Mouse (Mus musculus) hindbrain, embryonic 10.5 days (tissue): Measurements from ENCODE around the gene BC067074. TPM values are rescaled to one million over a fixed set of nuclear protein-coding genes. Genes with fewer than 3 reads are reported as not detected.

Source experiments
- DNase-seq: peaks from one replicate; pipeline ENCODE4 v3.0.0-alpha.2; 2017; ENCODE audit warnings: low spot score
- H3K27ac ChIP-seq: fragments of 300-500 bp; sonication (generic); 2 replicates; pipeline ENCODE4 v1.5.1; 2016; ENCODE audit warnings: mild to moderate bottlenecking, moderate library complexity
- H3K27me3 ChIP-seq: fragments of 300-500 bp; sonication (generic); 2 replicates; pipeline ENCODE4 v1.6.1; 2016; ENCODE audit warnings: mild to moderate bottlenecking; ENCODE audit not compliant: poor library complexity, insufficient read depth, severe bottlenecking
- H3K36me3 ChIP-seq: fragments of 300-500 bp; sonication (generic); 2 replicates; pipeline ENCODE4 v1.6.1; 2016; ENCODE audit warnings: mild to moderate bottlenecking, moderate library complexity
- H3K4me1 ChIP-seq: fragments of 300-500 bp; sonication (generic); replicated peaks from 2 replicates; pipeline ENCODE4 v1.6.1; 2016; ENCODE audit warnings: mild to moderate bottlenecking
- H3K4me3 ChIP-seq: fragments of 300-500 bp; sonication (generic); 2 replicates; pipeline ENCODE4 v1.5.1; 2016; ENCODE audit warnings: mild to moderate bottlenecking, moderate library complexity
- H3K9me3 ChIP-seq: fragments of 300-500 bp; sonication (generic); 2 replicates; pipeline ENCODE4 v1.6.1; 2016; ENCODE audit warnings: mild to moderate bottlenecking, moderate library complexity
- WGBS: fragments of 180-500 bp; shearing (Covaris S2); methylation state at CpG from one replicate; pipeline ENCODE4 v1.1.7; 2016; 5-methylcytosine and 5-hydroxymethylcytosine counted together
- polyA plus RNA-seq: library from polyadenylated mRNA; unstranded; fragments of >200 nt; fragmentation: Nextera tagmentation; extraction: Ambion mirVana; gene quantifications from 2 replicates; pipeline ENCODE4 v1.2.1, GENCODE M21; 2016

Gene BC067074
- polyA plus RNA-seq, 1 experiment from 2014 or later, result 1.8 TPM

DNA sequence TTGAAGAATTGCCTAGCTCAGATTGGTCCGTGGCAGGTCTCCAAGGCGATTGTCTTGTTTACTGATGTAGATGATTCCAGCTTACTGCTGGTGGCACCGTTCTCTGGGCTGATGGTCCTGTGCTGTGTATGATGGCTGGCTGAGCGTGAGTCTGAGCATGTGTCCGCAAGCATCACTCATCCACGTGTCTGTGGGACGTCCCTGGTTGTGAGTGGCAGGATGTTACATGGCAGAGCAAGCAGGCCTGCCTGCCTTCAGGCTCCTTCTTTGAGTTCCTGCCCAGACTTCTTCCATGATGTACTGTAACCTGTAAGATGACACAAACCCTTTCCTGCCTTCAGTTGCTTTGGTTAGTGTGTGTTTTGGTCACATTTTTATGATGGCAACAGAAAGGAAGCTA, 5.8 kb upstream of the BC067074 start:
- H3K4me1 ChIP-seq, result no peaks in the 10 kb centered on the region
- H3K27ac ChIP-seq, result no peak overlapping the region
- H3K27me3 ChIP-seq, result peaks cover 13% of the 10 kb centered on the region
- H3K4me3 ChIP-seq, result no peak overlapping the region
- no peak for DNase-seq
- no peaks in the 10 kb centered on the region for H3K9me3 ChIP-seq
- no peaks in the 10 kb centered on the region for H3K36me3 ChIP-seq
- WGBS, result 88% methylated on average over 7 of the region's 7 CpGs

DNA sequence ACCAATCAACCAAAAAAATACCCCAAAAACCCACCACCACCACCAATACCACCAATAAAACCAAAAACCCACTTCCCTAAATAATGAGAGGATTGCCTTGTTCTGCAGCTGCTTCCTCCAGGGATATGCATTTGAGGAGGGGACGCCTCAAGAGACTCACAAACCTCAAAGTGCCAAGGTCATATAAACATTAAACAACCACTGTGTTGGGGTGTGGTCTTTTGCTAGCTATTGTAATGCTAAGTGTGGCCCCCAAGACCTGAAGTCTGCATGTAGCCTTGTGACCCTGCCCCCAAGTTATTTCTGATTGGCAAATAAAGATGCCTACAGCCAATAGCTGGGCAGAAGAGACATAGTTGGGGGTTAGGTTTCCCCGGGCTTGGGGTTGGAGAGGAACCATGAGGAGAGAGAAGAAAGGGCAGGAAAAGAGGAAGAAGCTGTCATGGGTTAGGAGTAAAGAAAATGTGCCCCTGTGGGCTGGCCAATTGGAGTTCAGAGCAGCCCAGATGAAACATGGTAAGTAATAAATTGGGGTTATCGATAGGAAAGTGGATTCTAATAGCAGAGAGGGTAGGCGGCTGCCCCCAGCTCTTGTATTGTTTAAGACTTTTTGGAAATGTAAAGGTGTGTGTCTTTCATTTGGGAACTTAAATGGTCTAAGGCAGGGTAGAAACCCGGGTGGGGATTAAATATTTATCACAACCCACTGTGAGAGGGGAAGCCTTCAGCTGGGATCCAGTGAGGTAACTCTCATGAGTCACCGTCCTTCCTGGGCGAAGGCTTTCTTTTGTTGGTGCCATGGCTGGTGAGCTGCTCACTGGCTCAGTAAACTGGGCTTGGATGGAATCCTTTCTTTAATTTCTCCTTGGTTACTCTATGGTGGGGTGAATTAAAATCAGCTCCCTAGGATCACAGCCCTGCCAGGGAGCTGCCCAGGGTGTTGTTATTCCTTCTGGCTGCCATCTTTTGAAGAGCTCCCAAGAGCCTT, 4.5 kb upstream of the BC067074 start:
- H3K36me3 ChIP-seq, result no peaks in the 10 kb centered on the region
- H3K4me1 ChIP-seq, result peaks cover 8% of the 10 kb centered on the region
- H3K27ac ChIP-seq, result no peak overlapping the region
- 82% methylated on average over 7 of the region's 7 CpGs for WGBS
- peaks cover 26% of the 10 kb centered on the region for H3K27me3 ChIP-seq
- peak; percentile 1 for DNase-seq
- no peaks in the 10 kb centered on the region for H3K9me3 ChIP-seq
- H3K4me3 ChIP-seq, result no peak overlapping the region

- Histone ChIP-seq H3K4me3 (no peak overlapping the region), H3K27me3 (peaks cover 39% of the 10 kb centered on the region), H3K4me1 (peaks cover 8% of the 10 kb centered on the region), H3K36me3 (no peaks in the 10 kb centered on the region), H3K27ac (no peak overlapping the region), H3K9me3 (no peaks in the 10 kb centered on the region)
- WGBS, result 84% methylated on average over 4 of the region's 4 CpGs
- no peak for DNase-seq
Observed at GRCm38 (mm10) chr13:113289760-113290159, 3.2 kb upstream of the BC067074 start.

- H3K9me3 ChIP-seq, result no peaks in the 10 kb centered on the region
- H3K4me3 ChIP-seq, result no peak overlapping the region
- DNase-seq, result peak; percentile 1
- H3K36me3 ChIP-seq, result no peaks in the 10 kb centered on the region
- peaks cover 8% of the 10 kb centered on the region for H3K4me1 ChIP-seq
- H3K27ac ChIP-seq, result no peak overlapping the region
- 93% methylated on average over 8 of the region's 8 CpGs for WGBS
- H3K27me3 ChIP-seq, result peaks cover 41% of the 10 kb centered on the region
Observed at GRCm38 (mm10) chr13:113292001-113292400, 958 bp upstream of the BC067074 start.

- H3K4me1 ChIP-seq, result peaks cover 8% of the 10 kb centered on the region
- 61% methylated on average over 11 of the region's 11 CpGs for WGBS
- no peaks in the 10 kb centered on the region for H3K36me3 ChIP-seq
- peaks cover 41% of the 10 kb centered on the region for H3K27me3 ChIP-seq
- no peaks in the 10 kb centered on the region for H3K9me3 ChIP-seq
- H3K27ac ChIP-seq, result no peak overlapping the region
- H3K4me3 ChIP-seq, result peak overlapping the region; percentile 78
- peak; percentile 2 for DNase-seq
Observed at GRCm38 (mm10) chr13:113293707-113294432, 911 bp downstream of the BC067074 start.

DNA sequence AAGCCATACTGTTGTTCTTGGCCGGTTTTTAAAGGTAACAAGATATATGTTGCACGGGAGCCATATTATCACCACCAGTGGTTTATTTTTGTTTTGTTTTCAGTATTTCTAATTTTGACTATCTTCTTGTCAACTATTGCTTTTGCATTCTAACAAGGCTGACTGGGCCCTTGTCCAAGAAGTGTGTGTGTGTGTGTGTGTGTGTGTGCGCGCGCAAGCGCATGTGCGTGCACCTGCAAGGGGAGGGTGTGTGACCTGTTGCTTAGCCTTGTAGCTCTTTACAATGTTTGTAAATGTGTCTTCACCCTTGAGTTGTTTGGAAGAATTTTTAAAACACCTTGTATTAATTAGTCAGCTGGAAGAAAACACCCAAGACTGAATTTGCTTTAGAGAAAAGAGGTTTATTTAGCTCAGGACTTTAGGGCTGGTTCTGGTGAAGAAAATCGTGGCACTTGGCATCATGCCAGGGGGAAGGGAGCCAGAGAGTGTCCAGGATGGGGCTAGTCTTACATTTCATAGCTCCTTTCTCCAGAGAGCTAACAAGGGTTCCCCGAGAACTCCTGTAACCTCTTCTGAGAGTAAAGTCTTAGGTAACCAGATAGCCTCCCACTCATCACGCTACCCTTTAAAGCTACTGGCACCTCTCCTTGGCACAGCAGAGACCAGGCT, 3.0 kb downstream of the BC067074 start:
- peak; percentile 1 for DNase-seq
- WGBS, result 90% methylated on average over 10 of the region's 10 CpGs

DNA sequence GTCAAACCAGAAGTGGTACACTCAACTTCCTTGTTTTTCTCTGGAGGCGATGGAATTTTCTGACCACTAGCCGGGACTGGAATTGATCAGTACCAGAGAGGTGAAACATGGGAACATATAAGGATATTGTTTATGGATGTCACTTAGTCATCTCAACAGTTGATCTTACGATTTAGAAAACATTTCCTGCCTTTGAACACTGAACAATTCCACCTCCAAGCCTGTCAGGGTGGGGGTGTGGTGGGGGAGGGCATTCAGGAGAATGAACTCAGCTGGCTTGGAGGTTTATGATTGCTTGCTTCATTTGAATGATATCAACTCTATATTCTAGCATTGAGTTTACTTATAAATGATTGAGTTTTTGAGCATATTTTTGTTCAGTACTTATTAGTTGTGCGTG, 13.6 kb downstream of the BC067074 start:
- Histone ChIP-seq H3K27me3 (no peaks in the 10 kb centered on the region), H3K27ac (no peak overlapping the region), H3K4me1 (no peaks in the 10 kb centered on the region), H3K4me3 (no peak overlapping the region), H3K36me3 (no peaks in the 10 kb centered on the region), H3K9me3 (0 out of 2 replicates have a peak, but pooled peaks cover 6% of the 10 kb centered on the region)
- DNase-seq, result peak; percentile 1
- WGBS, result 84% methylated on average over 4 of the region's 4 CpGs

More for the DNA sequence above, 3.0 kb downstream of the BC067074 start:
- Histone ChIP-seq H3K4me1 (peaks cover 8% of the 10 kb centered on the region), H3K27ac (no peak overlapping the region), H3K36me3 (no peaks in the 10 kb centered on the region), H3K4me3 (no peak overlapping the region), H3K9me3 (no peaks in the 10 kb centered on the region), H3K27me3 (peaks cover 40% of the 10 kb centered on the region)

- Histone ChIP-seq H3K27me3 (no peaks in the 10 kb centered on the region), H3K27ac (no peak overlapping the region), H3K4me3 (no peak overlapping the region), H3K9me3 (no peaks in the 10 kb centered on the region), H3K4me1 (no peaks in the 10 kb centered on the region), H3K36me3 (no peaks in the 10 kb centered on the region)
- DNase-seq, result no peak
- 93% methylated on average over 5 of the region's 5 CpGs for WGBS
Observed at GRCm38 (mm10) chr13:113319588-113319987, 26.6 kb downstream of the BC067074 start.

- no peaks in the 10 kb centered on the region for H3K36me3 ChIP-seq
- no peaks in the 10 kb centered on the region for H3K9me3 ChIP-seq
- no peak overlapping the region for H3K4me3 ChIP-seq
- WGBS, result 19% methylated on average over 6 of the region's 6 CpGs
- H3K4me1 ChIP-seq, result no peaks in the 10 kb centered on the region
- no peak overlapping the region for H3K27ac ChIP-seq
- no peaks in the 10 kb centered on the region for H3K27me3 ChIP-seq
- peak; percentile 62 for DNase-seq
Observed at GRCm38 (mm10) chr13:113321972-113322371, 29.0 kb downstream of the BC067074 start.

GRCm38 (mm10) chr13:113324241-113324640, 31.3 kb downstream of the BC067074 start:
- H3K27me3 ChIP-seq, result no peaks in the 10 kb centered on the region
- WGBS, result 93% methylated on average over 3 of the region's 3 CpGs
- H3K4me1 ChIP-seq, result no peaks in the 10 kb centered on the region
- DNase-seq, result no peak
- H3K36me3 ChIP-seq, result no peaks in the 10 kb centered on the region
- H3K9me3 ChIP-seq, result no peaks in the 10 kb centered on the region
- H3K27ac ChIP-seq, result no peak overlapping the region
- no peak overlapping the region for H3K4me3 ChIP-seq

- Histone ChIP-seq H3K4me3 (no peak overlapping the region), H3K4me1 (no peaks in the 10 kb centered on the region), H3K27ac (no peak overlapping the region), H3K27me3 (no peaks in the 10 kb centered on the region), H3K9me3 (no peaks in the 10 kb centered on the region), H3K36me3 (no peaks in the 10 kb centered on the region)
- no peak for DNase-seq
- WGBS, result 67% methylated on average over 3 of the region's 3 CpGs
Observed at GRCm38 (mm10) chr13:113325678-113326077, 32.7 kb downstream of the BC067074 start.

- 62% methylated on average over 7 of the region's 7 CpGs for WGBS
- no peaks in the 10 kb centered on the region for H3K36me3 ChIP-seq
- DNase-seq, result peak; percentile 2
- H3K4me1 ChIP-seq, result peaks cover 10% of the 10 kb centered on the region
- no peak overlapping the region for H3K4me3 ChIP-seq
- no peak overlapping the region for H3K27ac ChIP-seq
- no peaks in the 10 kb centered on the region for H3K9me3 ChIP-seq
- H3K27me3 ChIP-seq, result no peaks in the 10 kb centered on the region
Observed at GRCm38 (mm10) chr13:113332256-113332655, 39.3 kb downstream of the BC067074 start.
